Mouse (Mus musculus) thymus, adult 2 months (tissue): ENCODE results near the gene Ncmap. TPM values are rescaled to one million over a fixed set of nuclear protein-coding genes. Genes with fewer than 3 reads are reported as not detected.
A peak's percentile ranks its signal among the peaks of the same experiment; 100 is the strongest.

Source experiments
- DNase-seq: peaks from one replicate; pipeline ENCODE4 v3.0.0; 2021
- H3K27ac ChIP-seq: fragments of 200-500 bp; 2 replicates; pipeline ENCODE4 v1.5.1; 2012; ENCODE audit warnings: low read length, control low read depth; ENCODE audit not compliant: control insufficient read depth, insufficient read depth
- H3K27me3 ChIP-seq: fragments of 200-500 bp; 2 replicates; pipeline ENCODE4 v1.6.1; 2012; ENCODE audit warnings: mild to moderate bottlenecking, low read length, moderate library complexity, mixed read lengths; ENCODE audit not compliant: control insufficient read depth, insufficient read depth
- H3K36me3 ChIP-seq: fragments of 200-500 bp; 2 replicates; pipeline ENCODE4 v1.6.1; 2012; ENCODE audit warnings: mild to moderate bottlenecking, low read length, moderate library complexity; ENCODE audit not compliant: control insufficient read depth, insufficient read depth
- H3K4me1 ChIP-seq: fragments of 200-500 bp; replicated peaks from 2 replicates; pipeline ENCODE4 v1.6.1; 2012; ENCODE audit warnings: low read length; ENCODE audit not compliant: control insufficient read depth, insufficient read depth
- H3K4me3 ChIP-seq: fragments of 200-500 bp; 2 replicates; pipeline ENCODE4 v1.5.1; 2012; ENCODE audit warnings: mild to moderate bottlenecking, low read length, control low read depth, moderate library complexity; ENCODE audit not compliant: control insufficient read depth, insufficient read depth
- CTCF ChIP-seq: fragments of 200-500 bp; IDR thresholded peaks from 2 replicates; pipeline ENCODE4 v1.5.1; 2012; ENCODE audit warnings: mild to moderate bottlenecking, control low read depth, low read length, moderate library complexity, borderline replicate concordance; ENCODE audit not compliant: control insufficient read depth, poor library complexity, insufficient read depth; ENCODE audit errors: extremely low read depth
- POLR2A ChIP-seq: fragments of 200-500 bp; IDR thresholded peaks from 2 replicates; pipeline ENCODE4 v1.6.1; 2012; ENCODE audit warnings: mild to moderate bottlenecking, low read length, control low read depth, moderate library complexity; ENCODE audit not compliant: control insufficient read depth, poor library complexity, insufficient read depth; ENCODE audit errors: extremely low read depth
- WGBS: fragments of 180-500 bp; shearing (Covaris S2); methylation state at CpG from one replicate; pipeline ENCODE4 v1.1.7; 2018; 5-methylcytosine and 5-hydroxymethylcytosine counted together
- polyA plus RNA-seq: library from polyadenylated mRNA; depleted of rRNA; stranded (reverse); fragments of >200 nt; gene quantifications from 2 replicates; pipeline ENCODE4 v1.2.3, GENCODE M21; 2012

The Ncmap gene
- polyA plus RNA-seq, 1 experiment: 0.96 TPM

DNA sequence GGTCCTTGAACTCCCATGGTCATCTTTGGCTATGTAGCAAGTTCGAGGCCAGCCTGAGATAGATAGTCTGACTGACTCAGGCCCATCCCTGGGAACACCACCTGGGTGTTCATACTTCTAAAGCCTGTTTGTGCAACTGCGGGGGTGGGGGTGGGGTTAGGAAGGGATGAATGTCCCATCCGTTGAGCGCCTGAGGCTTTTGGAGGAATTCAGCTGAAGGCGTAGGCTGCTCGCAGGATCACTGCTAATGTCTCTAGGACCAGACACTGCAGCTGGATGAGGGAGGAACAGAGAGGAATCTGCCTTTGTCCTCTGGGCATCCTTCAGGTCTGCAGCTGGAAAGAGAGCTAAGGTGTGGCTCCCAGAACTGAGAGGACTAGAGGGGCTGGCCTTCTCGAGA is 3.4 kb downstream of the Ncmap start:
- TF ChIP-seq CTCF (no peak), POLR2A (no peak)
- WGBS: 93% methylated on average over 7 of the region's 7 CpGs
- Histone ChIP-seq H3K4me3 (no peak overlapping the region), H3K27me3 (peaks cover 6% of the 10 kb centered on the region; the same call in 1 of the 2 replicates), H3K27ac (no peak overlapping the region), H3K36me3 (no peaks in the 10 kb centered on the region), H3K4me1 (no peaks in the 10 kb centered on the region)
- DNase-seq: no peak

GRCm38 (mm10) chr4:135393381-135393780 is 4.6 kb downstream of the Ncmap start:
- H3K27ac ChIP-seq: no peak overlapping the region
- no peak for DNase-seq
- H3K4me3 ChIP-seq: no peak overlapping the region
- WGBS: 86% methylated on average over 6 of the region's 6 CpGs
- peaks cover 6% of the 10 kb centered on the region; the same call in 1 of the 2 replicates for H3K27me3 ChIP-seq
- no peaks in the 10 kb centered on the region for H3K36me3 ChIP-seq
- no peak for TF ChIP-seq CTCF
- TF ChIP-seq POLR2A: no peak
- no peaks in the 10 kb centered on the region for H3K4me1 ChIP-seq

- H3K27me3 ChIP-seq: peaks cover 3% of the 10 kb centered on the region; the same call in 1 of the 2 replicates
- no peak overlapping the region for H3K4me3 ChIP-seq
- H3K36me3 ChIP-seq: no peaks in the 10 kb centered on the region
- no peaks in the 10 kb centered on the region for H3K4me1 ChIP-seq
- DNase-seq: no peak
- no peak overlapping the region for H3K27ac ChIP-seq
- TF ChIP-seq POLR2A: no peak
- no peak for TF ChIP-seq CTCF
- WGBS: 88% methylated on average over 3 of the region's 3 CpGs
Observed at GRCm38 (mm10) chr4:135392801-135393200, 5.2 kb downstream of the Ncmap start.

DNA sequence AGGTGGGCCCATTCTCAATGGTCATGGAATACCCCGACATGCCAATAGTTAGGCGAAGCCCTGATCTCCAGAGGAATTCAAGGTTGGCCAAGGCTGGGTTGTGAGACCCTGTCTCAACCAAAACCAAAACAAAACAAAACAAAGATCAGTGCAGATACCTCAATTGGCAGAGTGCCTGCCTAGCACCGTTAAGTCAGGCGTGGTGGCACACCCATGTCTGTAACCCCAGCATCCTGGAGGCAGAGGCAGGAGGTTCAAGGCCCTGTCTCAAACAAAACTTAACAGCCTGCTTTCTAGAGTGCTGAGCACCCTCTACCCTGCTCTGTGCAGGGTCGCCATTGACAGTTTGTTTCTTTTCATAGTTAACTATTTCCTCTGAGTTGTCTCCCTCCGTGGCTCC is 7.0 kb downstream of the Ncmap start:
- no peak for DNase-seq
- Histone ChIP-seq H3K27me3 (no peaks in the 10 kb centered on the region), H3K4me3 (no peak overlapping the region), H3K27ac (no peak overlapping the region), H3K36me3 (no peaks in the 10 kb centered on the region), H3K4me1 (no peaks in the 10 kb centered on the region)
- 72% methylated on average over 6 of the region's 6 CpGs for WGBS
- no peak for TF ChIP-seq CTCF
- no peak for TF ChIP-seq POLR2A

DNA sequence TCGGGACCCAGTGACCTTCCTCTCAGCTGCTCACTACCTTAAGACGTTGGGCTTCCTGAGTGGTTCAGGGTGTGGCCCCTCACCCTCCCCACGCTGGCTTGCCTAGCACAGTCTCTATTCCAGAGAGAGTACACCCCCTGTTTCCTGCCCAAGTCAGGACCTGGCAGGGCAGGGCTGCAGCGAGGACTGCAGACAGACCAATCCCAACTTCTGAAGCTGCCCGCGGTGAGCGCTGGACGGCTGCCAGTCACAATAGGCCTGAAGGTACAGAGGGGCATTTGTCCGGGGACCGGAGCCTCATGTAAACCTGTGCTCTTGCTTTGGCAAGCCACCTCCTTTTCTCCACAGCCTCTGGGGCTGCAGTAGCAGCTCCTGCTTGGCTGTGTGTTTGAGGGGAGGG is 12.4 kb downstream of the Ncmap start:
- no peak for DNase-seq
- H3K4me3 ChIP-seq: no peak overlapping the region
- TF ChIP-seq CTCF (no peak), POLR2A (no peak)
- no peaks in the 10 kb centered on the region for H3K27me3 ChIP-seq
- WGBS: 30% methylated on average over 10 of the region's 10 CpGs
- H3K36me3 ChIP-seq: no peaks in the 10 kb centered on the region
- peaks cover 2% of the 10 kb centered on the region for H3K4me1 ChIP-seq
- no peak overlapping the region for H3K27ac ChIP-seq

GRCm38 (mm10) chr4:135382316-135382715 is 15.7 kb downstream of the Ncmap start:
- peak; percentile 61 for DNase-seq
- Histone ChIP-seq H3K4me3 (no peak overlapping the region), H3K4me1 (peaks cover 2% of the 10 kb centered on the region), H3K36me3 (no peaks in the 10 kb centered on the region), H3K27ac (no peak overlapping the region), H3K27me3 (no peaks in the 10 kb centered on the region)
- 6% methylated on average over 14 of the region's 14 CpGs for WGBS
- peak; percentile 82; the same call in 1 of the 2 replicates for TF ChIP-seq CTCF
- no peak for TF ChIP-seq POLR2A

GRCm38 (mm10) chr4:135381355-135381754 is 16.7 kb downstream of the Ncmap start:
- TF ChIP-seq POLR2A: no peak
- no peak for TF ChIP-seq CTCF
- H3K27ac ChIP-seq: no peak overlapping the region
- H3K36me3 ChIP-seq: no peaks in the 10 kb centered on the region
- no peaks in the 10 kb centered on the region for H3K27me3 ChIP-seq
- peaks cover 2% of the 10 kb centered on the region for H3K4me1 ChIP-seq
- DNase-seq: no peak
- no peak overlapping the region for H3K4me3 ChIP-seq
- 79% methylated on average over 8 of the region's 8 CpGs for WGBS
